Mouse (Mus musculus): Measurements from ENCODE around the gene Pde4d.

Gene Pde4d

GRCm38 (mm10) chr13:108601021-108601420, 151.3 kb downstream of the Pde4d start:
- DNase-seq = peak; percentile 40 to 54

DNA sequence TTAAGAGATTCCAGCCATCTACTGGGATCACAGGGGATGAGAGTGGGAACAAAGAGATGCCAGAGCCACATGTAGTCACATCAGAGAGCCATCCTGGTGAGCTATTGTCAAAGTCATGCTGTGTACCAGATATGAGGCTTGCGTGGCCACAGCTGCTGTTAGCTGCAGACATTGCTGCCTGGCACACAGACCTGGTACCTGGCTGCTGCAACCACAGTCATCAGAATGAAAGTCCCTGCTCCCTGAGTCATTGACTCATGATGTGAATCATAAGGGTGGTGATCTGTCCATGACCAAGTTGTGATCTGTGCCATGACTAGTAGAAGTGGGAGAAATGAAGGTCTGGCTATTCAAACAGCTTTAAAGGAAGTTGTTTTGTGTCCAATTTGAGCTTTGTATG, 153.8 kb downstream of the Pde4d start:
- no peak for DNase-seq

DNA sequence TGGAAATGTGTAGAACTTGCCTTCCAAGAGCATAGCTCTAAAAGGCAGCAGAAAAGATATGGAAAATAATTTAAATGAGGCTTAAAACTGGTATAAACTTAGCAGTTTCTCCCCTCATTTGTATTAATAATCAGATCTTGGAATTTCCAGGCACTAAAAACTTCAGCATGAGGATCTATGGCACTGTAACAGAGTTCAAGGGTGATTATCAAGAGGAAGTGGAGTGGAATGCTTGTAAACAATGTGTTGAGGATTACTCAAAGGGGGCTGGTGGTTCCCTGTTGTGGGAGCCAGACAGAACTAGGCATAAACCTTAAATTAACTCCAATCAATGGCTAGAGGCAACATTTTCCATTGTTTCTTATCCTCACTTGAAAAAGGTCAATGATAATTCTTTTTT, 154.5 kb downstream of the Pde4d start:
- no peak for DNase-seq

- no peak for DNase-seq
These were observed 168.5 kb downstream of the Pde4d start for GRCm38 (mm10) chr13:108618207-108618606.

DNA sequence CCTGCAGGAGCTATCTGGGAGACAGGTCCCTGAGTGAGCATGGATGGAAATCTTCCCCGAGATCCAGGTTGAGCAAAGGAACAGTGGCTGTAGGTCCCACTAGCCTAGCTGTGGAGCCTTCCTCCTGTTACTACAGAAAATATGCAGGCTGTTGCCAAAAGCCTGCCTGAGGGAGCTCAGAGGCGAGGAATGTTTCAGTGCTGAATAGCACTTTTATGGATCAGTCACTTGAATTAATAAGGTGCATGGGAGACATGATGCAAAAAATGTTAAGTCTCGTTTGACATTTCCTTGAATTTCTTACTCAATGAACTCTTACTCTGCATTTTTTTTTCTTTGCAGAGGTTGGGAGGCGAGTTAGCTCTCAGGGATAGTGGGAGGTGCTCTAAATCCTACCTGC, 172.9 kb downstream of the Pde4d start:
- no peak for DNase-seq

DNA sequence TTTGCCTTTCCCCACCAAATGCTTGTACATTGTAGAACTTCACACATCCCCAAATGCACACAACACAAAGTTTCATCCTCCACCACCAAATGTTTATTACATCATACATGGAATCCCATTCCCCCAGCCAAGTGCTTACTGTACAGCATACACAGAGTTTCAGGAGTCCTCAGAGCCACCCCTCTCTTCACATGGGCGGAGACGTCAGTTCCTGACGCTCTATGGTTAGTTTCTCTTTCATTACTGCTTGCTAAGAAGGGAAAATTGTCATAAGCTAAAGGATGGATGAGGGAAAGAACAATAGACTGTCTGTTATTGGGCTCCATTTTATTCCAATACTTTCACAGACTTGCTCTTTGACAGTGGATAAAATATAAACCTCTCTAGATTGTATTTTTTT, 174.2 kb downstream of the Pde4d start:
- no peak for DNase-seq

- no peak for DNase-seq
These were observed 176.4 kb downstream of the Pde4d start for GRCm38 (mm10) chr13:108626166-108626565.

DNA sequence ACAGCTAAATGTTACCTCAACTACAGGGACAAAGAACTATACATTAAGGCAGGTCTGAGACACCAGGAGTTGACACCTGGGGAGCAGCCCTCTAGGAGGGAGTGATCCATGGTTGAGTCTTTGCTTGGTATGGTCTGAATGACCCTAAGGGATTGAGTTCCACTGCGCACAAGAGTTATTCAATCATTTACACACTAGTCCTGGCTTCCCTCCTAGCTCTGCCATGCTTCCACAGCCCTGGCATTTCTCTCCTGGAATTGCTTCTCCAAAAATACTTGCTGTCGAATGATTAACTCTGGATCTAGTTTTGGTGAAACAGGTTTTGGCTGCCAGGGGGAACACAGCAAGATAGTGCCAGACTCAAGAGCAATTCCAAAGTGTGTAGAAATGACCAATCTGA, 178.8 kb downstream of the Pde4d start:
- no peak for DNase-seq

- DNase-seq = no peak
These were observed 180.8 kb downstream of the Pde4d start for GRCm38 (mm10) chr13:108630576-108630975.

- DNase-seq = no peak
These were observed 181.5 kb downstream of the Pde4d start for GRCm38 (mm10) chr13:108631222-108631621.

DNA sequence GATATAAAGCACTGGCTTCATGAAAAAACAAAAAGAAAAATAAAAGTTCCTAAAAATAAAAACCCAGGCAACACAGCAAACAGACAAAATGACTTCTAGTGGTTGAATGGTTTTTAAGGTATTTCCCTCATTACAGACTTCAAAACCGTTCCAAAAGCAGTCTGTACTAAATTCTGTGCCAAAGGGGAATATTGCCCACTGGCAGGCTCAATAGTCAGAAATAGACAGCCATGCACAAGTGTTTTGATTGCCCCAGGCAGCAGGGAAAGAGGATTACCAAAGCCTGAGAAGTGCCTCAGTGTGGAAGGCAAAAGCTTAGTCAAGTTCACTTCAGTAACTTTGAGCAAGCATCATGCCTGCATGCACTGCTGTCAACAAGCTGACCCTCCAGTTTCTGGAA, 186.8 kb downstream of the Pde4d start:
- DNase-seq = peak; percentile 5 to 10

DNA sequence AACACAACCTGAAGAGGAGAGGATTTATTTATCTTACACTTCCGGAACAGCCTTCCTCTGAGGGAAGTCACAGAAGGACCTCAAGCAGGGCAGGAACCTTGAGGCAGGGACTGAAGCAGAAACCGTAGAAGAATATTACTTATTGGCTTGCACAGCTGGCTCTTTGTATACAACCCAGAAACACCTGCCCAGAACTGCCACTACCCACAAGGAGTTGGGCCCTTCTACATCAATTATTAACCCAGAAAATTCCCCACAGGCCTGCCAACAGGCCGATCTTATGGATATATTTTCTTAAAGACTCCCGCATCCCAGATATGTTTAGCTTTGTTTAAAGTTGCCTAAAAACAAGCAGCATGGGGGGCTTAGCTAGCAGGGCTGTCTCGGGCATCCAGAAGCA, 192.5 kb downstream of the Pde4d start:
- no peak for DNase-seq

- DNase-seq = no peak
These were observed 197.1 kb downstream of the Pde4d start for GRCm38 (mm10) chr13:108646801-108647200.

DNA sequence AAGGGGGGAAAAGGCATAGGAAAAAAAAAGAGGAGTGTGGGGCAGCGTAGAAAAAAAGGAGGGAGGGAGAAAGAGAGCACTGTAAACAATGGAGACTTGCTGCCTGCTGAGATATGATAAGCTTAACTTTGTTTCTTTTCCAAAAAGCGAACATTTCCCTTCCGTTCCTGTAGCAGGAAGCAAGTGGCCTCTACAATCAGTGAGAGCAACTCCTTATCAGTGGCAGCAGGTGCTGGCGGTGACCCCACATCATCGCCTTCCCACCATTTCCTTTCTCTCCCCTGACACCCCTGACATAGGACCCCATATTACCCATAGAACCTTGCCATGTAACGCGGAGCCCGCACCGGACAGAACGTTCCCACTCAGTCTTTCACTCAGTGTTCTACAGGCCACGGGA, 197.5 kb downstream of the Pde4d start:
- DNase-seq = no peak

GRCm38 (mm10) chr13:108654026-108654723, 204.4 kb downstream of the Pde4d start:
- DNase-seq = no peak

DNA sequence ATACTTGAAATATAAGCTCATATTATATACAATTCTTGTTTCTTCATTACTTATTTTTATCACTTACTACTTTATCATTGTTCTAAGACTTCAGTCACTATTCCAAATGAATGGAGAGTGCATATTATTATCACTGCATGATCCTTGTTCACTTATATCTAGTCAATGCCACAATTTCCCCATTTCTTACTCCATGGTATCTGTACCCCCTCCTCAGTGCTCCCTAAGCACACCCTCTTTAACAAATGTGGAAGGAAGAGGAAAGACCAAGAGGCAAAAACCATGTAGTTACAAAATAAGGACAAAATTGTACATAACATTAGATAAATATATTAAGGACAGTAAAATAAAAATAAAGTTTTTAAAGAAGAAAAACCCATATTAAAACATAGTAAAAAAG, 216.8 kb downstream of the Pde4d start:
- no peak for DNase-seq

DNA sequence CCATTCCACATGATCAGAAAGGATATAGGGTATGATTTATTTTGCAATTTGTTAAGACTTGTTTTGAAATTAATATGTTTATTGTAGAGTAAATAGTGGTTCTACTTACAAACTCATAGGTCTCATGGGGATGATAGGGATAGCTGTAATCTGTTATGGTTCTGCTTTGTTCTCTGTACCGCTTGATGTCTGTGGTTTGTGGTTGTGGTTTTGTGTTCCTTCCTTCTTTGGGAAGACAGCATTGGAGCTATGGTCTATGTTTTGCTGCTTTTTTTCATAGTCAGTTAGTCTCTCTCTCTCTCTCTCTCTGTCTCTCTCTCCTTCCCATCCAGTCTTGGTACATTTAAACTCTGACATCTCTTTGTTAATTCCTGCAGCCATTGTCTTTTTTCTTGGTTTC, 217.3 kb downstream of the Pde4d start:
- no peak for DNase-seq

- DNase-seq = no peak
These were observed 227.3 kb downstream of the Pde4d start for GRCm38 (mm10) chr13:108677056-108677455.

DNA sequence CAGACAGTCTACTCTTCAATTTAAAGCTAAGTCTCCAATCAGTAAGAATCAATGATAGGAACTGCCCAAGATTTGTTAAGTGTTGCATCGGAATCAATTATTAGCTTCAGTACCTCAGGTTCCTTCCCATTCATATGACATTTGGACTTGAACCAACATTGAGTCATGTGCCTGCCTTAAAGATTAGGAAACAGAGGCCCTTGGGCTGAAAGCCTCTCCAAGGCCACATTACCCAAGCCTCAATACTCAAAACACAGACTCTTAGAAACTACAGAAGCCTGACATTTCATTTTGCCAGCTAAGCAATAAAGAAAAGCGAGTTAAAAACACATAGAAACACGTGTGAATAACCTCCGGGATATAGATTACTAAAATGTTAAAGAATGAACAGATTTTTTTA, 233.3 kb downstream of the Pde4d start:
- no peak for DNase-seq

DNA sequence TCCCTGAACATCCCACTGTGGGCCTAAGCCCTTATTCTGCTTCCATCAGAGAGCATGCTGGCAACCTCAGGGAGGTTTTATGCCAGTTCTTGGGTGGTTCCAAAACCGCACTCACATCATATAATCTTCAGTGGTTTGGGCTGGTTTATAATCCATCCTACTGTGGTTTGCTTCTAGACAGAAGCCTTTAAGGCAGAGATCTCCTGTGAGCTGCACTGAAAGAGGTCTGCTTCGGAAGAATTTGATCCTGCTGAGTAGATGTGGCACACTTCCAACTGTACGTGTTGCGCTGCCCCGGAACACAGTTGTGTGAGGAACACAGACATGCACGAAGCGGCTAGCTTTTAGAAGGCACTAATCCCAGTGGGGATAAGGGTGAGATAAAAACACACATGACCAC, 236.1 kb downstream of the Pde4d start:
- DNase-seq = peak; percentile 25 to 39

GRCm38 (mm10) chr13:108686262-108686661, 236.5 kb downstream of the Pde4d start:
- no peak for DNase-seq

- no peak for DNase-seq
These were observed 237.1 kb downstream of the Pde4d start for GRCm38 (mm10) chr13:108686807-108687206.

DNA sequence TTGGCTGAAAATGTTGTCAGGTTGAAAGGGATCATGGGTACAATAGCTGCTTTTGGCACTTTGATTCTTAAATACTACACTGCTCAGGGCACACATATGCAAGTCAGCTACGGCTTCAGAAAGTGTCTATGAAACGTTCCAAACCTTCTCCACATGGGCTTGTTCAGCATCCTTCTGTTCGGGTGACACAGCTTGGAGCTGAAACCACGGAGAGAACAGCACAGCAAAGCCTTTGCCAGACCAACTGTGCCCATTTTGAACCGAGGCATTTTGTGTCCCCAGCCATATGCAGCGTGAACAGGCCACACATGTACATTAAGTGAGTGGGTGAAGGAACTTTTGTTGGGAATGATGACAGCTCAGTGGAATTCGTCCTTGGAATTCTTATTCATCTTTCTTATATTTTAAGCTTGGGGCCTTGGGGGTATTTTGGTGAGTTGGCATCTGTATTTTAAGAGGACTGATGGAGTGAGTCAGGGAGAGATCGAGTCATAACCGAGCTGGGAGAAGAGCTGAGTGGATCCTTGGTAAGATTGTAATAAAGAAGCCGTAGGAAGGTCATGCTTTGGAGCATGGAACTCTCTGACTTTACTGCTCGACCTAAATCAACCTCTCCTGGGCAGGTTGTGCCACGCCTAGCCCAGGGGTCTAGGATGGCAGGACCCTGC, 243.3 kb downstream of the Pde4d start:
- no peak for DNase-seq

- DNase-seq = no peak
These were observed 255.7 kb downstream of the Pde4d start for GRCm38 (mm10) chr13:108705441-108705840.

- no peak for DNase-seq
These were observed 264.3 kb downstream of the Pde4d start for GRCm38 (mm10) chr13:108714032-108714431.

Data from cerebellum, postnatal 14 days (tissue).